Mouse (Mus musculus): ENCODE measurements around the gene Tomm40l.

The Tomm40l gene

GRCm38 (mm10) chr1:171229750-171230149 lies 7.4 kb upstream of the Tomm40l start:
- in situ Hi-C loops (cut with MboI, MseI): no loop called here

GRCm38 (mm10) chr1:171227879-171228278 lies 5.6 kb upstream of the Tomm40l start:
- in situ Hi-C loops (cut with MboI, MseI): no loop called here

GRCm38 (mm10) chr1:171226780-171227179 lies 4.5 kb upstream of the Tomm40l start:
- in situ Hi-C loops (cut with MboI, MseI): no loop called here

GRCm38 (mm10) chr1:171224857-171225256 lies 2.5 kb upstream of the Tomm40l start, which contains the start of gene Apoa2:
TSS of gene Apoa2 (plus strand) at chr1:171225054.
- in situ Hi-C loops (cut with MboI, MseI): loop anchor here (5.0 kb wide), 1 partner anchor 108 kb away; no protein-coding TSS in a partner anchor

GRCm38 (mm10) chr1:171223796-171224195 lies 1.5 kb upstream of the Tomm40l start:
- in situ Hi-C loops (cut with MboI, MseI): loop anchor here (5.0 kb wide), 1 partner anchor 106 kb away; no protein-coding TSS in a partner anchor

DNA sequence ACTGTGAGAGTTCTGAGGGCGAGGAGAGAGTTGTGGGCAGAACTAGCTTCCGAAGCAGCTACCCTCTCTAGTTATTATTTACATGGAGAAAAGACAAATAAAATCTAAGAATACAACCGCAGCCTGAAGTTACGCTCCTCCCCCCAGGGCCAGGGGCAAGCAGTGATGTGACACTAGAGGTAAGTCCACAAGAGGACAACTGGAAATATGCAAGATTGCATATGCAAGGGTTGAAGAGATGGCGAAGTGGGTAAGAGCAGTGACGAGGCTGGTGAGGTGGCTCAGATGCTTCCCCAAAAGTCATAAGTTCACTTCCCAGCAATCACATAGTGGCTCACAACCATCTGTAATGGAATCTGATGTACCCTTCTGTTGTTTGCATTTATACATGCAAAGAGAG lies 854 bp upstream of the Tomm40l start:
- in situ Hi-C loops (cut with MboI, MseI): loop anchor here (5.0 kb wide), 1 partner anchor 106 kb away; no protein-coding TSS in a partner anchor

DNA sequence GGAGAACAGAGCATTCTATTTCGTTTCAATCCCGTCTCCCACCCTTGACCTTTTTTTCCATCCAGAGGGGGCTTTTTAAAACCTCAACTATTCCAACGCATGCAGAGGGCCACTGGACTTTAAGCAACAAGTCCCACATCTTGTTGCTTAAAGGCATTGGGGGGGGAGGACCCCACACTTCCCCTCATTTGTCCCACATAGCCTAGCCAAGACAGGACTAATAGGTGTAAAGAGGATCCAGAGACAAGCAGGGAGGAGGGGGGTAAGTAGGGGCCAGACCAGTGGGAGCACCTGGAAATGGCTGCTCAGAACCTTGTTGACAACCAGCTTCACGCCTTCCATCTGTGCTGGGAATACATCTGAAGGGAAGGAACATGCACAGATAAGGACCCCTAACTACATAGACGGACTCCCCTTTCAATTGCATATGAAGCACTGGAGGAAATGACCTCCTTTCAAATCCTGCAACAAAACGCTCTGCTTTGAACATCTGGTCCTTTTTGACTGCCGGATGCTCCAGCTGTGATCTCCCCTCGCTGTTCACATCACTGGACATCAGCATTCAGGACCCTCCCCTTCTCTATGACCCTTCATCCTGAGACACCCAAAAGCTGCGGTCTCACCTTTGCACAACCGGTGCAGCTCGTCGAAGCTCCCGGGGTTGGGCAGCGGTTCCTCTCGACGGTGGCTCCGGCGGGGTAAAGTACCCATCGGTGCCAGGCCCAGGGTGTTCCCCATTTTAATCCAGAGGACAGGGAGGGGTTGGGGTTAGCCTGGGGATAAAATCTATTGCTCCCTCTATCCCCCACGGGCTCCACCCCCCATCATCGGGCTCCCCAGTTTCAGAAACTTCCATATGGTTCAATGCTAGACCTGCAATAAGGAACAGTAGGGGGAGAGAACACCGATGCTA lies 777 bp downstream of the Tomm40l start:
- in situ Hi-C loops (cut with MboI, MseI): loop anchor here (5.0 kb wide), 1 partner anchor 104 kb away; no protein-coding TSS in a partner anchor

GRCm38 (mm10) chr1:171220871-171221270 lies 1.4 kb downstream of the Tomm40l start:
- in situ Hi-C loops (cut with MboI, MseI): loop anchor here (5.0 kb wide), 1 partner anchor 104 kb away; no protein-coding TSS in a partner anchor

- in situ Hi-C loops (cut with MboI, MseI): no loop called here
Observed at GRCm38 (mm10) chr1:171216241-171216955, 5.9 kb downstream of the Tomm40l start.

GRCm38 (mm10) chr1:171213801-171214496 lies 8.4 kb downstream of the Tomm40l start, which contains the start of gene Nr1i3:
TSS of gene Nr1i3 (plus strand) at chr1:171213970.
- in situ Hi-C loops (cut with MboI, MseI): no loop called here

DNA sequence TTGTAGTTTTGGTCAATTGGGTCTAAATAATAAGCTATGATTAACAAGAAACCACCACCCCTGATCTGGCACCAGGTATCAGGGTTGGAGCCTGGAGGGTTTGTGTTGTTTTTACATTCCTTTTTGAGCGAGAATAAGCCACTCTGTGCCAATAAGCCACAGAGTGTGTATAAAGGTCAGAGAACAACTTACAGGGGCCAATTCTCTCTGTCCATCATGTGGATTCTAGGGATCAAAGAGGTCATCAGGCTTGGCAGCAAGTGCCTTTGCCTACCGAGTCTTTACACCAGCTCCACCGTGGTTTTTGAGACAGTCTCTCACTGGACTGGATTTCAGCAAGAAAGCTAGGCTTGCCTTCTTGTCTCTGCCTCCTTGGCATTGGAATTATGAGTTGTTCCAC lies 9.5 kb downstream of the Tomm40l start:
- in situ Hi-C loops (cut with MboI, MseI): no loop called here

GRCm38 (mm10) chr1:171209409-171209808 lies 12.9 kb downstream of the Tomm40l start:
- in situ Hi-C loops (cut with MboI, MseI): no loop called here

DNA sequence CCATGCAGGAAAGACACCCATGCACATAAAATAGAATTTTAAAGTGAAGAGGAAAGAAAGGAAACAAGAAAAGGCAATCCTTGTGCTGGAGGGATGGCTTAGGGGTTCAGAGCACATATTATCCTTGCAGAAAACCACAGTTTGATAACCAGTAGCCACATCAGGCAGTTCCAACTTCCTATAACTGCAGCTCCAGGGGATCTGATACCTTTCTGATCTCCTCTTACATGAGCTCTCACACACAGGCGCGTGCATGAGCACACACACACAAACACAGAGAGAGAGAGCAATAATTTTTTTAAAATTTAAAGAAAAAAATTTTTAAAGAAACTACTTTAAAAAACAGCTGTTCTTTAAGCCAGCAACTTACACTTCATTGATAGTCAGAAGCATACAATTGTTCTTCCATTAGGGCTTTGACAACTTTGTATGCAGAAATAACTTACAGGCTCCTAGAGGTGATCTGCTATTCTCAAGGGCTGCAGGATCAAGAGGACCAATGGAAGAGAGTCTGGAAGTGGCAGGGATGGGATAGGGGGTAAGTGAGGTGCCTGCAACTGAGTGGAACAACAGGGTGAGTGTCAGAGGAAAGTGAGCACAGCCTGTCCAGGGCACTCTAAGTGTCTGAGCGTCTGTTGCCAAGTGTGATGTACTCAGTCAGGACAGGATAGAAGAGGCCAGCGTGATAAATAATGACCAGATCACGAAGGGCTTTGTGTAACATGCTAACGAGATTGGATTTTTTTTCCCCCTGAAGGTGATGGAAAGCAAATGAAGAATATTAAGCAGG lies 16.4 kb downstream of the Tomm40l start:
- in situ Hi-C loops (cut with MboI, MseI): no loop called here

DNA sequence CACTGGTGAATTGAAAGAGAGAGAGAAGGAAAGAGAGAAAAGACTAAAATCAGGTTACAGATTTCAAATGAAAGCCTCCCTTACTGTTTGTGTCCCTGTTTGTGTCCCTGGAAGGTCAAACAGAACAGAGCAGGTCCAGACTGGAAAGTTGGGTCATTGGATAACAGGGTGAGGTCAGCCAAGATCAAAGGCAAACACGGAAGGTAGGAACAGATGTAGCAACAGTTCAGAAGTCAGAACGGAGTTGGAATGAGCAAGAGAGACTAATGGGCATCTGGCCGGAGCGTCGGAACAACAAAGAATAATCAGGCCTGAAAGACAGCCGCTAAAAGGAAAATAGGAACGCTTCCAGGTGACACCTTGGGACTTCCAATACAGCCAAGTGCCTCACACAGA lies 18.1 kb downstream of the Tomm40l start:
- in situ Hi-C loops (cut with MboI, MseI): no loop called here

GRCm38 (mm10) chr1:171203471-171204248 lies 18.7 kb downstream of the Tomm40l start:
- in situ Hi-C loops (cut with MboI, MseI): no loop called here

DNA sequence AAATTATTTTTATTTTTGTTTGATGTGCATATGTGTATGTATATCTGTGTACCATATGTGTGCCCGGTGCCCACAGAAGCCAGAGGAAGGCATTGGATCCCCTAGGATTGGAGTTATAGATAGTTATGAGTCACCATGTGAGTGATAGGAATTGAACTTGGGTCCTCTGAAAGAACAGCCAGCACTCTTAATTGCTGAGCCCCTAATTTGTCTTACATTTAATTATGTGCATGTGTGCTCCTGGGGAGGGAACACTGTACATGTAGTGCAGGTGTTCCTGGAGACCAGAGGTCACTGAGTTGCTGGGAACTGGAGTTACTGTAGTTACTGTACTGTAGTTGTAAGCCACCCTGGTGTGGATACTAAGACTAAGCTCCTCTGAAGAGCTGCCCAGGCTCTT lies 21.5 kb downstream of the Tomm40l start:
- in situ Hi-C loops (cut with MboI, MseI): no loop called here

- in situ Hi-C loops (cut with MboI, MseI): no loop called here
Observed at GRCm38 (mm10) chr1:171199532-171199931, 22.8 kb downstream of the Tomm40l start.

DNA sequence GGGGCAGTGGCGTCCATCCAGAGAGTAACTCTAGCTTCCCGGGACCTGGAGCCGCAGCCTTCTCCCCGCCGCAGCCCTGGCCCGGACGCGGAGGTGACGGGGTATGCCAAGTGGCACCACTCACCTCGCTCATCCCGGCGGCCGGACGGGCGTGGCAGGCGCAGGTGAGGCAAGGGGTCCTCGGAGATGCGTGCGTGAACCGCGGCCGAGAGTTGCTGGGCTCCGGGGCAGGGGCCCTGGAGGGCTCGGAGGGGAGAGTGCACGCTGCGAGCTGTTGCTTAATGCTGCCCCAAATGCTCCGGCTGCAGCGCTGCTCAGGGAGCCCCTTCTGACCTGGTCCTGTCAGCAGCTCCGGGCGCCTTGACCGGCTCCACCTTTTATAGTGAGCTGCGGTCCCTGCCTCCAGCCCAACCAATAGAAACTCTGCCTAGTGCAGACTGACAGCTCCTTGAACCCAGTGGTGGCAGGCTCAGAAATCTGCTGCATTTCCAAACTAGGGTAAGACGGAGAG lies 26.4 kb downstream of the Tomm40l start, which contains the start of gene Pcp4l1:
Gene Pcp4l1, minus strand, starts transcription at position 382 of the 511 bp plus-strand sequence.
- in situ Hi-C loops (cut with MboI, MseI): no loop called here

GRCm38 (mm10) chr1:171195046-171195822 lies 27.1 kb downstream of the Tomm40l start:
- in situ Hi-C loops (cut with MboI, MseI): no loop called here
